Mouse (Mus musculus) adrenal gland, postnatal 4 days (tissue): ENCODE data around the gene Nckap1. TPM values are rescaled to one million over a fixed set of nuclear protein-coding genes. Genes with fewer than 3 reads are reported as not detected.

Experiments
- microRNA-seq: library from miRNA; unstranded; fragments of <30 nt; microRNA quantifications from one replicate; pipeline ENCODE4 v1.2.0, GENCODE M21; 2021
- total RNA-seq, 2 experiments: library from RNA; stranded (reverse); gene quantifications; 2 replicates each; pipeline ENCODE4 v1.2.3; 2021

Gene Nckap1
- total RNA-seq, 2 experiments from 2014 or later, result 130 to 133 TPM

Small RNA genes within 50 kb of the gene (microRNA-seq; reads per million reads assigned to microRNA genes)
- not detected for gene Mir684-1

Other genes with a start within 250 kb of the Nckap1 start
- gene Frzb, start 133.8 kb downstream of the Nckap1 start, total RNA-seq, result 10 to 100 TPM; 64.2 to 68.4 TPM
- gene Dusp19, start 35.7 kb upstream of the Nckap1 start, total RNA-seq, result 10 to 100 TPM; 14.4 to 15.6 TPM
- 10 to 100 TPM; 15.7 to 18.0 TPM for gene Nup35, start 35.9 kb upstream of the Nckap1 start, total RNA-seq